Mouse (Mus musculus): Measurements from ENCODE around the gene Pknox2.

- TF ChIP-seq CTCF (IDR thresholded peaks at IDR 0.05; ENCODE audit: low read depth) (no peak), EP300 (IDR thresholded peaks at IDR 0.05; ENCODE audit: low read depth) (no peak)
Observed at GRCm38 (mm10) chr9:37104249-37104648, 43.0 kb downstream of the Pknox2 start.
